Mouse (Mus musculus) B cell, adult 2 months (primary cell): ENCODE results near the gene Hes2.

Source experiments
- DNase-seq, 2 experiments: peaks; one replicate each; pipeline ENCODE4 v3.0.0; 2022

The Hes2 gene

GRCm38 (mm10) chr4:152131809-152132771 is 26.6 kb upstream of the Hes2 start:
- DNase-seq: no peak

GRCm38 (mm10) chr4:152132772-152133169 is 25.9 kb upstream of the Hes2 start:
- no peak for DNase-seq

- no peak for DNase-seq
Observed at GRCm38 (mm10) chr4:152133213-152133612, 25.5 kb upstream of the Hes2 start.

- peak; percentile 69 to 72 for DNase-seq
Observed at GRCm38 (mm10) chr4:152134507-152134906, 24.2 kb upstream of the Hes2 start.

- DNase-seq: no peak
Observed at GRCm38 (mm10) chr4:152135363-152135762, 23.3 kb upstream of the Hes2 start.

GRCm38 (mm10) chr4:152136112-152136875 is 22.4 kb upstream of the Hes2 start:
- peak; percentile 61 to 64 for DNase-seq

GRCm38 (mm10) chr4:152136876-152137250 is 21.8 kb upstream of the Hes2 start:
- DNase-seq: no peak

GRCm38 (mm10) chr4:152138497-152139260 is 20.0 kb upstream of the Hes2 start:
- DNase-seq: peak; percentile 97 to 98

- DNase-seq: peak; percentile 75 to 76
Observed at GRCm38 (mm10) chr4:152140441-152140840, 18.2 kb upstream of the Hes2 start.

- DNase-seq: no peak
Observed at GRCm38 (mm10) chr4:152141521-152142135, 17.0 kb upstream of the Hes2 start.

GRCm38 (mm10) chr4:152143632-152144031 is 15.0 kb upstream of the Hes2 start:
- no peak for DNase-seq

GRCm38 (mm10) chr4:152145473-152145872 is 13.2 kb upstream of the Hes2 start:
- no peak for DNase-seq

- DNase-seq: no peak
Observed at GRCm38 (mm10) chr4:152146033-152146827, 12.4 kb upstream of the Hes2 start.

- no peak for DNase-seq
Observed at GRCm38 (mm10) chr4:152150546-152150945, 8.1 kb upstream of the Hes2 start.

- DNase-seq: no peak
Observed at GRCm38 (mm10) chr4:152151451-152151965, 7.2 kb upstream of the Hes2 start.

- DNase-seq: peak; percentile 56 to 60
Observed at GRCm38 (mm10) chr4:152151966-152152544, 6.6 kb upstream of the Hes2 start, which contains the start of gene Espn. Espn (minus strand) TSS chr4:152152371.

- DNase-seq: peak; percentile 97
Observed at GRCm38 (mm10) chr4:152153771-152154177, 4.9 kb upstream of the Hes2 start.

GRCm38 (mm10) chr4:152155019-152155418 is 3.6 kb upstream of the Hes2 start:
- DNase-seq: no peak

GRCm38 (mm10) chr4:152157779-152158584 is 685 bp upstream of the Hes2 start:
- peak; percentile 85 for DNase-seq

- peak in 1 of 2 experiments; percentile 13 for DNase-seq
Observed at GRCm38 (mm10) chr4:152159285-152159678, 615 bp downstream of the Hes2 start.
